Mouse (Mus musculus) embryo, embryonic 10 days (tissue): ENCODE results near the gene Cnga1.
"Not testable (repeated sequence)": the region's sequence is repeated elsewhere in the genome, so short reads cannot be mapped to it uniquely, and the experiment has no call there.

Experiments used
- DNase-seq: peaks from one replicate; pipeline ENCODE4 v3.0.0-alpha.2; 2015; ENCODE audit warnings: low spot score

Gene Cnga1

DNA sequence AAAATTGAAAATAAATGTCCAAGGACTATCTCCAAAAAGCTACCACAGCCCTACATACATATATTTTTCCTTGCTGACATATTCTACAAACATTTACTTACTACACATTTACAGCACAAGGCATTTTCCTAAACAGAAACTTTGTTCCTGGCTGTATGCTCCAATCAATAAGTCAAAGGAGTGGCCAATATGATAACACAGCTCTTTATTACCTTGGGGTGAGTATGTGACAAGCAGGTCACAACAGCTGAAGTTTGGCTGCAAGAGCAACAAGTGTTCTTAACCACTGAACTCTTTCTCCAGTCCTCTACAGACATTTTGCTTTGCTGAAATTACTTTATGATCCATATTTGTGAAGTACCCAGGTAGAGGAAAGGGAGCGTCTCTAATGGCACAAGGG is 4.0 kb downstream of the Cnga1 start:
- DNase-seq, result no peak

- no peak for DNase-seq
Measured at GRCm38 (mm10) chr5:72636576-72636975, 7.5 kb downstream of the Cnga1 start.

DNA sequence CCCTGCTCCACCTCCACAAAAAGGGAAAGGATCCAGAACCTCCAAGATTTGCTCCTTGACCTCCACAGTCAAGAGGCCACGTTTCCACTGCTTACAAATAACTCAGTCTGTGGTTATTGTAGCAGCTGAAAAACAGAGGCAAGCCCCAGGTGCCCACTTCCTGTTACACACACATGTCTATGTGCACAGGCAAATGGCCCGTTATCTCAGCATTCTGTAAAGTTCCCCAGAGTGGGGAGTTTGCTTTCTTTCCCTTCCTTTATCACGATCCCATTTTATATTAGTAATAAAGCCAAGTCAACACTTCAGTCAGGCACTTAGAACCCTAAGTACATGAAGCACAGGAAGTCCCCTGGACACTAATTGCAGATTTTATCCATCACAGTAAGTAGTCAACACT is 8.0 kb downstream of the Cnga1 start:
- no peak for DNase-seq

DNA sequence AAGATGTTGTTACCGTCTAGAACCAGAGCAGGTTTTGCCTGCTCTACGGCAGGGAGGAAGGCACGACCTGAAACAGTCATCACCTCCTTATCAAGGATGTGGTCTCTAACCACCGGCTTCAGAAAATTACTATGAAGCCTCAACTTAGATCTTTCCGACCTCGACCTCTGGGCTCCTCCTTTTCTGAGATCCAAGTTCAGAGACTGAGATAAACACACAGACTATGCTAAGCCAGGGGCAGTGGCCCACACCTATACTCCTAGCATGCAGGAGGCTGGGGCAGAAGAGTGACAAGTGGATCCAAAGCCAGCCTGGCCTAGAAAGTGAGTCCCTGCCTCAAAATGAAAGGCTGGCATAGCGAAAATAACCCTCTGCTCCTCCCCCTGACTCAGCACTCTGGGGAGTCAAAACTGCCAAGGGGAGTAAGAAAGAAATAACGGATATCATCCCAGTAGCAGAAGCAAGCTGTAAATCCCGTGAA is 9.2 kb downstream of the Cnga1 start:
- no peak for DNase-seq

DNA sequence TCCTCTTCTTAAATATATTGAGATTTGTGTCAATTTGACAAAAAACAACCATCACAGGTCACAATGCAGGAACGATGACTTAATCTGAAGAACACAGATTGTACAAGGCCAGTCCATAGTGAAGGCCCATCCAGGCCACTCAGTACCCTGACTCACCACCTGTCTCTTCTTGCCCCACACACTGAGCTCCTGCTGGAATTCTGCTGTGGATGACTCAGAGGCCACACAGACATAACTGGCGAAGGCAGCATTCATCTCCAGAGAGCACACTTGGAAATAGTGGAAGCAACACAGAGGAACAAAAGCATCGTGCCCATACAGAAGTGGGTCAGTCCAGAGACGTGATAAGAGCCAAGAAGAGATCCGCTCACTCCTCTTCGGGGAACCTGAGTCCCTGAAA is 14.0 kb downstream of the Cnga1 start:
- DNase-seq, result no peak

DNA sequence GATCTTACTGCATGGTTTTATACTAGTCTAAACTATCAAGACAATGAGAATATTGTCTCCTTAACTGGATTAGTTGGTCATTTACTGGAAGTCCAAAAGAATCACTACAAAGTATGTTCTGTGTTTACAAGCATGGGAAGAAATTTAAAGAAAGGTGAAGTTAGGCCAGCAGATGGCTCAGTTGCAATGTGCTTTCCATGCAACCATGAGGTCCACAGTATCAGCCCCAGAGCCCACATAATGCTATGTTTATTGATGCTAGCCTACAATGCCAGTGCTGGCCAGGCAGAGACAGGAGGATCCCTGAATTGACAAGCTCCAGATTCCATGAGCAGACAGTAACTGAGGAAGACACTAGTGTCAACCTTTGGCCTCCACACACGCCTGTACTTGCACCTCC is 23.1 kb downstream of the Cnga1 start:
- DNase-seq, result no peak

DNA sequence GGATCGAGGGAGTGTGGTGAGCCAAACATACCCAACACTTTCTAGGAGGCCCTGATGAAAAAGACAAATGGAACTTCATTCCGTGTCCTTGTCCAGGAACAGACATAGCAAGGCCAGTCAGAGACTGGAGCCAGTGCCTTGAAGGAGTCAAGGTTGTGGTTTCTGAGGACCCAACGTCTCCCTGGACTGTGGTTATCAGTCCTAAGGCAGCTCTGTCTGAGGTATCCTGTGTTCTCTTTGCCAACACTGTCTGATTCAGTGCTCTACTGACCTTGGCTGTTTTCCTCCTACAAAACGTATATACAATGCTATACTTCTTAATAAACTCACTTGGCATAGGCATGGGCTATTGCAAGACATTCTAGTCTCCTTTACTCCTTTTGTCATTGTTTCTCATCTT is 26.7 kb downstream of the Cnga1 start:
- DNase-seq, result no peak

GRCm38 (mm10) chr5:72603138-72603537 is 40.9 kb downstream of the Cnga1 start:
- no peak for DNase-seq

DNA sequence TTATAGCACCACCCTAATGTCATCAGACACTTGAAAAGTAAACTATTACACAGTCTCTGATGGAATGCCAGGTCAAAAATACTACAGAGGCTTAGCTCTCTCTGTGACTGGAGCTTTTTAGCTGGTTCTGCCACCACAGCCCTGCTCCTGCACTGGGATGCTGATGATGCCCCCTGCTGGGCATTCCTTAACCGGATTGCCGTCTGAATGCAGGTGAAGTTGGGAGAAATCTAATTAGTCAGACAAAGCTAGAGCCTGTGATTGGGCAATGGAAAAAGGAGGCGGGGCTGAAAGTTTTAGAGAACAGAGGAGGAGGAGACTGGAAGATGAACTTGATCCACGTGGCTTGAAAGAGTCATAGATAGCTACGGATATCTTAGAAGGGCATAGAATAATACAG is 43.1 kb downstream of the Cnga1 start:
- peak; percentile 72 for DNase-seq

- DNase-seq, result peak; percentile 41
Measured at GRCm38 (mm10) chr5:72587192-72587681, 56.8 kb downstream of the Cnga1 start, which contains the start of gene Gm5868. Gene Gm5868 (minus strand): TSS chr5:72587551.

DNA sequence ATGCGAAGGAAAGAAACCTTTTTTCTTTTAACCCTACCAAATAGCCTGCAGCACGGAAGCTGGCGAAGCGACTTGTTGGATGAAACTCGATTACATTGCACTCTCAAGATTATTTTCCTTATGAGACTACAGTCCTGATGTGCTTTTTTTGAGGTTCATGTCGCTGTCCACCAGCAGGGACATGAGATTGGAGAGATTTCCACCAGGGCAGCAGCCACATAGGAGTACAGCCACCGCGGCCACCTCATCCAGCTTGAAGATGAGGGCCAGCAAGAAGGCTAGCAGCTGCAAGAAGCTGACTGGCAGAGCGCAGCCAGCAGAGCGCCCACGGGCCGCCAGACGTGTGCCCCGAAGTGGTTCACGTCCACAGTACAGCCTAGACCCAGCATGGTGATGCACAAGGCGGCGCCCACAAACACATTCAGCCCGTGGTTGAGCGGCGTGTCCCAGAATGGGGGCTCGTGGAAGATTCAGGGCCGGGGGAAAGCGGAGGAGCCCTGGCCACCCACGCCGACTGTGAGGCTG is 57.3 kb downstream of the Cnga1 start:
- not testable (repeated sequence) for DNase-seq

DNA sequence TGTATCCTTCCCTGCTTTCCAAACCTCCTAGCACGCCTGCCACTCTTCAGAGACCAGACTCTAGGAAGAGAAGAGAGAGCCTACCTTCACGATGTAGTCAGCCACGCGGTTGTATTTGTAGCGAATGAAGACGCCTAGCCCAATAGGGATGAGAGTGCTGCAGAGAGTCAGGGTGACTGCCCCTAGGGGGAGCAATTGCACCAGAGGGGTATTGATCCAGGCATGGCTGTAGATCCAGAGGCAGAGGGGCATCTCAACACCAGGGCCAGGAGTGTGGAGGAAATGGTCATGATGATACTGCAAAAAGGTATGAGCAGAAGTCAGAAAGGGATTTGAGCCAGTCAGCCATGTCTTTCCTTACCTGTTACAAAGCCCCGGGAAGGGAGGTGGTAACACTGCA is 58.0 kb downstream of the Cnga1 start:
- DNase-seq, result not testable (repeated sequence)

DNA sequence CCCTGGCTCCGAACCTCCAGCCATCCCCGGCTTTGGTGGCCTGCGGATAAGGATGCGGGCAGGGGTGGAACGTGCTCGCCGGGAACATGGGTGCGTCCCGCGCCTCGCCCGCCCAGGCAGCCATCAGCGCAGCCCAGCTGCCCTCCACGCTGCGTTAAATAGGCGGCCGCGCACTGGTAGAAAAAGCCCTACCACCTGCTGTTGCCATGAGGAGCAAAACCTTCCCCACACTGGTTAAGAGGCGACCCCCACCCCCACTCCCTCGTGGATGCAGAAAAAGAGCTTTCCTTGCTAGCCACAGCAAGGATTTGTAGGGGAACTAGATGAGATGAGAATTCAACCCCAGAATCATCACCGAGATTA is 63.1 kb downstream of the Cnga1 start, which contains the start of gene Zar1:
Zar1 (minus strand) TSS at position 285 of the 363 bp plus-strand sequence.
- DNase-seq, result not testable (repeated sequence)

DNA sequence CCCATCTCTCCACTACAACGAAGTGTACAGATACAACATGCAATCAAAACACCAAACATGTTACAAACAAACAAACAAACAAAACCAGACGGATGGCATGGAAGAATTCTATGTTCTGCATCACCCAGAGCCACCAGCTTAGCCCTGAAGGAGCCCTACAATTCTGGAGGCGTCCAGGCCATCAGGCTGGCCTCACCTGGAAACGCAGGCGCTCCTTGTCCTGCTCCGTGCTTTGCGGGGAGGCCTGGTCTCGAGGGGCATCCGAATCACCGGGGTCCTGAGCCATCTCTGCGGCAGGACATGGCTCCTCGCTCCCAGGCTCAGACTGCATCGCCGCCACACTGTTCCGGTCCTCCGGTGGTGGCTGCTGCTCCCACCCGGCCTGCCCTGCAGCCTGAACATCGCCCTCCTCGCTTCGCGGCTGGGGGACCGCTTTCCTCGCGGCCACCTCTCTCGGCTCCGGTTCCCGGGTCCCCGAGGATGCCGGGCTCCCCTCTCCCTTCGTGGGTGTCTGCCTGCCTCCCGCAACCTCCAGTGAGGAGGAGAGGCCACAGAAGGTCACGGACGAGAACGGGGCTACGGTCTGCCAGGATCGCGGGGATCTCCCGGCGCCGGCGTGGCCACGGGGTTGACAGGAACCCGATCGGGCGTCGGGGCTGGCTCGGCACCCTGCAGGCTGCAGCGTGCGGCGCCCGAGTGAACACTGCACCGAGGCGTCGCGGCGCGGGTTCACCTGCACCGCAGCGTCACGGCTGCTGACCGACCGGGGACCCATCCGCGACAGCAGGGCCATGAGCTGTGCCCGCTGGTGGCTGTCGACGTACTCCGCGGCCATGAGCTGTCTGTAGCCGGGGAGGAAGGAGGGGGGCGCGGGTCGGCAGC is 63.7 kb downstream of the Cnga1 start:
- peak; percentile 30 for DNase-seq

- DNase-seq, result peak; percentile 27
Measured at GRCm38 (mm10) chr5:72579599-72579998, 64.5 kb downstream of the Cnga1 start.

DNA sequence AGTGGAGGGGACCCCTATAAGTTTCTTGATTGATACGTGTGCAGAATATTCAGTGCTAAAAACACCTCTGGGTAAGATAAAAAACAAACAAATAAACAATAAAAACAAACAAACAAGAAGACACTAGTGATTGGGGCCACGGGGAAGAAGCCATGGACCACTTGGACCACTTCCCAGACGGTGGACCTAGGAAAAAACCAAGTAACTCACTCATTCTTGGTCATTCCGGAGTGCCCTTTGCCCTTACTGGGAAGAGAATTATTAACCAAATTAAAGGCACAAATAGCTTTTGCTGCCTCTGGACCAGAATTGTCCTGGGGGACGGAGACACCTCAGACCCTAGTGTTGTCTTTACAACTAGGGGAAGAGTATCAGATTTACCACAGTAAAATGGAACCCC is 78.5 kb downstream of the Cnga1 start:
- no peak for DNase-seq

DNA sequence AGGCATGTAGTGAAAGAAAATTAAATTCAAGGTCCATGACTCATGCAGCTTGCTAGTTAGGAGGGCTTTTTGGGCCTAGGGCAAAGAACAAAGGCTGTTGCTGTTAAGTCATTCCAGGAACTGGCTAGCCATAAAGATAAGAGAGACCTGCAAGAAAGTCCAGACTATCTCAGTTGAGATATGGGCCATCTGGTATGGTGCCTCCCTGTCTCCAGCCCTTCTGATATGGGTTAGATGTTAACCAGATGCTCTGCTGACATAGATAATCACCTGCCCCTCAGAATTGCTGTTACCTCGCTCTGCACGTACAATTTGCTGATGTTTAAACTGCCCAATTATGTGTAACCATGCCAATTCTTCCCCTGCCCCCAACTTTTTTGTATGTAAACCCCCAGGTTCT is 80.9 kb downstream of the Cnga1 start:
- not testable (repeated sequence) for DNase-seq

- DNase-seq, result no peak
Measured at GRCm38 (mm10) chr5:72560976-72561628, 83.0 kb downstream of the Cnga1 start.

DNA sequence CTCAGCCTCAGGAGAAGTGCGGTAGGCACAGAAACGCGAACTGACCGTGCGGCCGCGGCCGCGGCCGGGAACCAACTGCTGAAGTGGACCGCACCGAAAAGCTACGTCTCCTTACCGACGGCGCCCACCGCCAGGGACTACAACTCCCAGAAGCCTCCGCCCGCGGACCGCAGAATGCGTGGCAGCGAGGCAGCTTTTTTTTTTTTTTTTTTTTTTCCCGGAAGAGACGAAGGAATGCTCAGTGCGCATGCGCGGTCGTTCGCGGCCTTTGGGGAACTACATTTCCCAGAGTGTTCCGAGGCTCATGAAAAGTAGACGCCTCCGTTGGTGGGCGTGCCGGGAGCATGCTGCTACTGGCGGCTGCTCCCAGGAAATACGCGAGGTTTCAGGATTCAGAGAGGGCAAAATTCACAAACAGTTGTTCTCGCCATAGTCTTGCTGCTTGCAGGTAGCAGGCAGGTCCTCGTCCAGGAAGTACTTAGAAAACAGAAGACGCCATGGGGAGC is 84.5 kb downstream of the Cnga1 start, which contains the start of gene Nfxl1:
Nfxl1 (minus strand) TSS at position 141 of the 506 bp plus-strand sequence.
- peak; percentile 99 for DNase-seq

DNA sequence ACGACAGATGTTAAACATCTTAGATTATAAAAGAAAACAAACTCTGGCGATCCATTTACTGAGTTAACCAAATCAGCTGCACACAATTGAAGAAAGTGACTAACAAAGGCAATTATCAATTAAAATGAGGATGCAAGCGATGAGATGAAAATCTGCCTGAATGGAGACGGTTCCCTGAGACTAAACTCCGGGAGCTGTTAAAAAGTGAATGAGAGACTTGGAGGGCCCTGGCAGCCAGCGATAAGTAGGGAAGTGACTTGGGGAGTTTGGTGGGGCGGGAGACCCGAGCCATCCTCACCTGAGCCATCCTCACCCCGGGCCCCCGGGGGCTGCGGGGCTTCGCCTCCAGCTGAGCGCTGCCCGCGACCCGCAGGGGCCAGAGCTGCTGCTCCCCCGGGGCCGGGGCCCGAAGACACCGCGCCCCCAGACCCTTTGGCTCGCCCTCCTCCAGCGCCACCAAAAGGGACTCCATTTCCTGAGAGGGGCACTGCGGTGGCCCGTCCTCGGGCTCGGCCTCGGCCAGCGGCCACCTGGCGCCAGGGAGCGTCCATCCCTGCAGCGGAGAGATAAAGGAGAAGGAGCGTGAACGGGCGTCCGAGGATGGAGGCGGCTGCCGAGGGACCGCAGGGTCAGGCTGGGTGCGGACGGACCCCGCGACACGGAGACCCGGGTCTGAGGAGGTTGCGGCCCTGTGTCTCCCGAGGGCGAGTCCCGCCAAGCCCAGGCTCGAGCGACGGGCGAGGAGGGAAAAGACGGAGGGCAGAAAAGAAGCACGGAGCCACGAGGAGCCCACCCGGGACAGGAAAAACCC is 85.2 kb downstream of the Cnga1 start:
- DNase-seq, result peak; percentile 44

DNA sequence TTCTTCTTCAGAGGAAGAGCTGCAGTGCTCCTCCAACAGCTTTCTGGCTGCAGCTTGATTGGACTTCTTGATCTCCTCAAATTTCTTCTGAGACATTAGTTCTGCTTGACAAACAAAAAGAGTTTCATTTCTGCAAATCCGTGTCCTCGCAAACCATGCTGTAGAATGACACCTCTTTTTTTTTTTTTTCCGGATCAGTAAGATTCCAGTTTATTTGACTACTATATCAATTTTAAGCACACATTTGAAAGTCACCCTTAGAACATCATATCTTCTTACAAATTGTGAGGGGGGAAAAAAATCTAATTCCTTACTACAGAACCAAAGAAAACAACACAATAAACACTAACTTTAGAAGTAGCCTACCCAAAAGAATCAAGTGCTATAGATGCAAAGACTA is 87.8 kb downstream of the Cnga1 start:
- DNase-seq, result no peak
